Mouse (Mus musculus): Measurements from ENCODE around the gene Nf2.

DNA sequence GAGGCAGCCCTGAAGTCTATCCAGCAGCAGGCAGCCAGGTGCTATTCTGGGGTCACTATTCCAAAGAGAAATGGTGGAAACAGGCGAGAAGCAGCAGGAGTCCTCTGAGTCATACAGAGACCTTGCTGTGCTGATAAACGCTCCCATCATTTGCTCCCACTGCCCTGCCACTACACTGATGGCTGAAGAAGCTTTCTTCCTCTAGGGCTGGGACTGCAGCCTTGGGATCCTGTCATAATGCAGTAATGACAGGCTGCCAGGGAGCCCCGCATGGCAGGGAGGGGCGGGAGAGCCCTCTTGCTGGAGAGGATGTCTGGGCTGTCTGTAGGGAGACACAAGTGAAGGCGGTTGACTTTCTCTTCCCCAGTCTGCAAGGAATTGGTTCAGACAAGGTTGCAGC is 84.9 kb downstream of the Nf2 start:
- no peak for TF ChIP-seq POLR2A (IDR thresholded peaks at IDR 0.05; ENCODE audit: borderline replicate concordance, extremely low read depth, insufficient read depth, insufficient read length, poor library complexity, severe bottlenecking)
- TF ChIP-seq CTCF (IDR thresholded peaks at IDR 0.05; ENCODE audit: borderline replicate concordance, extremely low read depth, insufficient read depth, insufficient read length): no peak

Data from brain, embryonic 14.5 days (tissue).